Mouse (Mus musculus) right cerebral cortex, adult 2 months (tissue): ENCODE measurements at regions not wholly inside any gene's neighbourhood (a gene's known extent, or its start where the extent isn't known, plus 50 kb on each side); places are given as distances from the start of the nearest gene placed in this dataset.
A peak's percentile ranks its signal among the peaks of the same experiment; 100 is the strongest.

Source experiments
- DNase-seq, 2 experiments: peaks; one replicate each; pipeline ENCODE4 v3.0.0; 2021 to 2022; ENCODE audit warnings: low spot score in 2 of 2

- DNase-seq = no peak
These were observed 211.8 kb downstream of the Pdcd6ip start for GRCm38 (mm10) chr9:113496176-113496732.

GRCm38 (mm10) chr9:113488651-113489050 is 219.4 kb downstream of the Pdcd6ip start:
- DNase-seq = peak; percentile 87

- DNase-seq = no peak
These were observed 221.5 kb downstream of the Pdcd6ip start for GRCm38 (mm10) chr9:113486494-113487081.

- no peak for DNase-seq
These were observed 228.2 kb downstream of the Pdcd6ip start for GRCm38 (mm10) chr9:113479897-113480296.

- DNase-seq = no peak
These were observed 229.2 kb downstream of the Pdcd6ip start for GRCm38 (mm10) chr9:113478761-113479265.

GRCm38 (mm10) chr9:113471781-113472180 is 236.3 kb downstream of the Pdcd6ip start:
- peak; percentile 84 to 86 for DNase-seq

GRCm38 (mm10) chr9:113462888-113463287 is 245.2 kb downstream of the Pdcd6ip start:
- no peak for DNase-seq

- no peak for DNase-seq
These were observed 245.7 kb downstream of the Pdcd6ip start for GRCm38 (mm10) chr9:113462267-113462887.

GRCm38 (mm10) chr9:113459885-113460284 is 248.2 kb downstream of the Pdcd6ip start:
- no peak for DNase-seq

GRCm38 (mm10) chr9:113459221-113459620 is 248.8 kb downstream of the Pdcd6ip start:
- DNase-seq = no peak

GRCm38 (mm10) chr9:113458741-113459154 is 249.3 kb downstream of the Pdcd6ip start:
- no peak for DNase-seq

GRCm38 (mm10) chr9:113457169-113457850 is 250.7 kb downstream of the Pdcd6ip start:
- DNase-seq = no peak

- no peak for DNase-seq
These were observed 252.5 kb downstream of the Pdcd6ip start for GRCm38 (mm10) chr9:113455577-113455976.

- no peak for DNase-seq
These were observed 254.8 kb downstream of the Pdcd6ip start for GRCm38 (mm10) chr9:113453231-113453630.

GRCm38 (mm10) chr9:113441770-113442411 is 266.2 kb downstream of the Pdcd6ip start:
- peak; percentile 85 to 87 for DNase-seq

GRCm38 (mm10) chr9:113438394-113438793 is 269.7 kb downstream of the Pdcd6ip start:
- no peak for DNase-seq

GRCm38 (mm10) chr9:113435921-113436320 is 272.1 kb downstream of the Pdcd6ip start:
- DNase-seq = no peak

GRCm38 (mm10) chr9:113433424-113433823 is 274.6 kb downstream of the Pdcd6ip start:
- no peak for DNase-seq

GRCm38 (mm10) chr9:113432601-113433179 is 275.4 kb downstream of the Pdcd6ip start:
- no peak for DNase-seq

GRCm38 (mm10) chr9:113430411-113430810 is 277.6 kb downstream of the Pdcd6ip start:
- DNase-seq = no peak

GRCm38 (mm10) chr9:113427281-113427680 is 280.8 kb downstream of the Pdcd6ip start:
- no peak for DNase-seq

GRCm38 (mm10) chr9:113426324-113426723 is 281.7 kb downstream of the Pdcd6ip start:
- no peak for DNase-seq
